Mouse (Mus musculus) intestine, embryonic 14.5 days (tissue): ENCODE data around the gene Fbxo47. TPM values are rescaled to one million over a fixed set of nuclear protein-coding genes. Genes with fewer than 3 reads are reported as not detected.
"Not testable (repeated sequence)": the region's sequence is repeated elsewhere in the genome, so short reads cannot be mapped to it uniquely, and the experiment has no call there.

Source experiments
- ATAC-seq: fragments of 200-750 bp; cut with Nextera tagmentation; replicated peaks from 2 replicates; pipeline ENCODE4 v1.8.0; 2017; ENCODE audit warnings: low read depth, moderate number of reproducible peaks, moderate TSS enrichment, moderate library complexity; ENCODE audit not compliant: low FRiP score, low TSS enrichment
- DNase-seq: peaks from one replicate; pipeline ENCODE4 v3.0.0-alpha.2; 2018; ENCODE audit warnings: low spot score
- H3K27ac ChIP-seq: fragments of 300-500 bp; sonication (generic); 2 replicates; pipeline ENCODE4 v1.5.1; 2014; ENCODE audit warnings: low read depth, mild to moderate bottlenecking, control low read depth
- H3K27me3 ChIP-seq: fragments of 300-500 bp; sonication (generic); replicated peaks from 2 replicates; pipeline ENCODE4 v1.6.1; 2014; ENCODE audit warnings: low read length, control low read depth; ENCODE audit not compliant: control insufficient read depth, insufficient read depth
- H3K36me3 ChIP-seq: fragments of 300-500 bp; sonication (generic); 2 replicates; pipeline ENCODE4 v1.6.1; 2014; ENCODE audit warnings: low read length, control low read depth; ENCODE audit not compliant: control insufficient read depth, insufficient read depth
- H3K4me1 ChIP-seq: fragments of 300-500 bp; sonication (generic); replicated peaks from 2 replicates; pipeline ENCODE4 v1.6.1; 2014; ENCODE audit warnings: low read length, control low read depth, mixed read lengths; ENCODE audit not compliant: control insufficient read depth, insufficient read depth
- H3K4me2 ChIP-seq: fragments of 300-500 bp; sonication (generic); 2 replicates; pipeline ENCODE4 v1.6.1; 2014; ENCODE audit warnings: low read length
- H3K4me3 ChIP-seq: fragments of 300-500 bp; sonication (generic); 2 replicates; pipeline ENCODE4 v1.5.1; 2014; ENCODE audit warnings: low read depth, low read length, control low read depth, mixed read lengths
- H3K9ac ChIP-seq: fragments of 300-500 bp; sonication (generic); 2 replicates; pipeline ENCODE4 v1.6.1; 2014; ENCODE audit warnings: mild to moderate bottlenecking, low read length
- H3K9me3 ChIP-seq: fragments of 300-500 bp; sonication (generic); 2 replicates; pipeline ENCODE4 v1.6.1; 2016; ENCODE audit warnings: low read length, control low read depth; ENCODE audit not compliant: control insufficient read depth
- WGBS: fragments of 180-500 bp; shearing (Covaris S2); extraction: QIAGEN DNeasy Blood & Tissue Kit; methylation state at CpG from one replicate; pipeline ENCODE4 v1.1.7; 2014; 5-methylcytosine and 5-hydroxymethylcytosine counted together
- polyA plus RNA-seq: library from polyadenylated mRNA; unstranded; fragments of >200 nt; fragmentation: Nextera tagmentation; extraction: Ambion mirVana; gene quantifications from 2 replicates; pipeline ENCODE4 v1.2.1, GENCODE M21; 2014

Fbxo47 gene
- polyA plus RNA-seq, 1 experiment from 2014 or later: 0.54 TPM

- peak; percentile 75 for ATAC-seq
- 2% methylated on average over 22 of the region's 22 CpGs for WGBS
- H3K9ac ChIP-seq: peak overlapping the region; percentile 55
These were observed 42.8 kb downstream of the Fbxo47 start for GRCm38 (mm10) chr11:97840991-97841661.

GRCm38 (mm10) chr11:97840539-97840954 lies 43.4 kb downstream of the Fbxo47 start, which contains the start of gene B230217C12Rik:
Gene B230217C12Rik (plus strand): TSS chr11:97840780.
- Histone ChIP-seq H3K36me3 (peaks cover 27% of the 10 kb centered on the region), H3K9me3 (no peaks in the 10 kb centered on the region), H3K27ac (peak within 1 kb of the TSS; percentile 84), H3K4me3 (peak within 1 kb of the TSS; percentile 56), H3K4me1 (0 out of 2 replicates have a peak, but pooled peaks cover 11% of the 10 kb centered on the region), H3K9ac (peak within 1 kb of the TSS; percentile 55), H3K4me2 (peak within 1 kb of the TSS; percentile 61), H3K27me3 (no peaks in the 10 kb centered on the region)
- ATAC-seq (peak; percentile 47; the same call in 1 of the 2 replicates), DNase-seq (peak; percentile 61)
- WGBS: 0% methylated on average over 6 of the region's 6 CpGs

More at GRCm38 (mm10) chr11:97840991-97841661, 42.8 kb downstream of the Fbxo47 start:
- Histone ChIP-seq H3K4me1 (0 out of 2 replicates have a peak, but pooled peaks cover 11% of the 10 kb centered on the region), H3K4me2 (peak overlapping the region; percentile 61), H3K27ac (peak overlapping the region; percentile 84), H3K27me3 (no peaks in the 10 kb centered on the region), H3K4me3 (peak overlapping the region; percentile 56), H3K36me3 (peaks cover 21% of the 10 kb centered on the region), H3K9me3 (no peaks in the 10 kb centered on the region)
- DNase-seq: peak; percentile 84

- WGBS: 62% methylated on average over 2 of the region's 2 CpGs
These were observed 43.8 kb downstream of the Fbxo47 start for GRCm38 (mm10) chr11:97840135-97840490.

GRCm38 (mm10) chr11:97839441-97840134 lies 44.4 kb downstream of the Fbxo47 start:
- 54% methylated on average over 11 of the region's 11 CpGs for WGBS
- DNase-seq (no peak), ATAC-seq (no peak)
- Histone ChIP-seq H3K27ac (no peak overlapping the region), H3K36me3 (peaks cover 37% of the 10 kb centered on the region), H3K9ac (no peak overlapping the region), H3K4me2 (no peak overlapping the region), H3K4me3 (no peak overlapping the region), H3K4me1 (0 out of 2 replicates have a peak, but pooled peaks cover 11% of the 10 kb centered on the region), H3K9me3 (no peaks in the 10 kb centered on the region), H3K27me3 (no peaks in the 10 kb centered on the region)

More at GRCm38 (mm10) chr11:97840135-97840490, 43.8 kb downstream of the Fbxo47 start:
- DNase-seq: peak; percentile 47
- Histone ChIP-seq H3K4me1 (0 out of 2 replicates have a peak, but pooled peaks cover 11% of the 10 kb centered on the region), H3K4me2 (peak overlapping the region; percentile 61; the same call in 1 of the 2 replicates), H3K9me3 (no peaks in the 10 kb centered on the region), H3K27me3 (no peaks in the 10 kb centered on the region), H3K27ac (no peak overlapping the region; the same call in 1 of the 2 replicates), H3K9ac (no peak overlapping the region), H3K36me3 (peaks cover 31% of the 10 kb centered on the region), H3K4me3 (no peak overlapping the region)
- 0 out of 2 replicates have a peak, but pooled peaks have one; percentile 21 for ATAC-seq

GRCm38 (mm10) chr11:97838779-97839440 lies 45.0 kb downstream of the Fbxo47 start:
- no peak overlapping the region for H3K4me2 ChIP-seq
- DNase-seq: peak; percentile 55
- ATAC-seq: no peak
- H3K36me3 ChIP-seq: peaks cover 43% of the 10 kb centered on the region
- H3K27ac ChIP-seq: no peak overlapping the region
- 0 out of 2 replicates have a peak, but pooled peaks cover 11% of the 10 kb centered on the region for H3K4me1 ChIP-seq
- no peak overlapping the region for H3K4me3 ChIP-seq
- H3K27me3 ChIP-seq: no peaks in the 10 kb centered on the region
- H3K9me3 ChIP-seq: no peaks in the 10 kb centered on the region
- 37% methylated on average over 10 of the region's 10 CpGs for WGBS
- no peak overlapping the region for H3K9ac ChIP-seq

- WGBS: 80% methylated on average over 7 of the region's 7 CpGs
These were observed 46.3 kb downstream of the Fbxo47 start for GRCm38 (mm10) chr11:97837641-97838149.

GRCm38 (mm10) chr11:97837051-97837450 lies 46.9 kb downstream of the Fbxo47 start:
- H3K36me3 ChIP-seq: peaks cover 58% of the 10 kb centered on the region
- H3K4me2 ChIP-seq, H3K27me3 ChIP-seq, H3K4me3 ChIP-seq, H3K9me3 ChIP-seq, ATAC-seq, H3K9ac ChIP-seq, H3K27ac ChIP-seq, H3K4me1 ChIP-seq: not testable (repeated sequence)
- WGBS: 78% methylated on average over 9 of the region's 9 CpGs
- DNase-seq: peak; percentile 16

More at GRCm38 (mm10) chr11:97837641-97838149, 46.3 kb downstream of the Fbxo47 start:
- DNase-seq (peak; percentile 49), ATAC-seq (no peak)
- H3K9me3 ChIP-seq: no peaks in the 10 kb centered on the region
- H3K4me3 ChIP-seq: no peak overlapping the region
- no peak overlapping the region for H3K27ac ChIP-seq
- peaks cover 52% of the 10 kb centered on the region for H3K36me3 ChIP-seq
- H3K27me3 ChIP-seq: no peaks in the 10 kb centered on the region
- H3K4me2 ChIP-seq: no peak overlapping the region
- 0 out of 2 replicates have a peak, but pooled peaks cover 11% of the 10 kb centered on the region for H3K4me1 ChIP-seq
- H3K9ac ChIP-seq: no peak overlapping the region

GRCm38 (mm10) chr11:97836541-97836940 lies 47.4 kb downstream of the Fbxo47 start:
- Histone ChIP-seq H3K9ac (no peak overlapping the region), H3K27me3 (no peaks in the 10 kb centered on the region), H3K4me1 (0 out of 2 replicates have a peak, but pooled peaks cover 4% of the 10 kb centered on the region), H3K36me3 (peaks cover 63% of the 10 kb centered on the region), H3K4me3 (no peak overlapping the region), H3K27ac (no peak overlapping the region), H3K4me2 (no peak overlapping the region), H3K9me3 (no peaks in the 10 kb centered on the region)
- 58% methylated on average over 7 of the region's 8 CpGs for WGBS
- DNase-seq (peak; percentile 42), ATAC-seq (no peak)
